19 mouse cellular contexts compared by ENCODE assay signal in the genomic region with DNA sequence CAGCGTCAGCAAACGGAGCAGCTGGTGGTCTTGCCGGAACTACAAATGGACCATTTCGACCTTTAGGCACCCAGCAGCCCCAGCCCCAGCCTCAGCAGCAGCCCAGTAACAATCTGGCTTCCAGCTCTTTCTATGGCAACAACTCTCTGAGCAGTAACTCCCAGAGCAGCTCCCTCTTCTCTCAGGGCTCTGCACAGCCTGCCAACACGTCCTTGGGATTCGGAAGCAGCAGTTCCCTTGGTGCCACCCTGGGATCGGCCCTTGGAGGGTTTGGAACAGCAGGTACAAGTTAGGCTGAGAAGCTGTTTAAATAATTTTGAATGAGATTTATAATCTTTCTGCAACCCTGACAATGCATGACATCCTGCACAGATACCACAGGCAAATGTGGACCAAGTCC. TPM values are rescaled to one million over a fixed set of nuclear protein-coding genes. Genes with fewer than 3 reads are reported as not detected.
DNase-seq lines count a peak whose midpoint lies in the region; ATAC-seq and TF ChIP-seq lines count a peak whose summit lies in the region.
"Had no signal": no experiment of that assay in that cellular context is flagged by ENCODE, and none has a peak within 500 bp of the region (broad histone marks: within the 10 kb centered on the region; RNA-seq: fewer than 3 reads in every experiment).

No protein-coding gene starts in this region.

- no peak for TF ChIP-seq CTCF in left cerebral cortex, adult 2 months (IDR thresholded peaks at IDR 0.05)

- DNase-seq in adrenal gland, adult (ENCODE audit: inconsistent age in 2 of 2, low spot score in 1 of 2), result peak; percentile 38 to 67
- no peak for DNase-seq in adrenal gland, adult 8-10 months
- peak; percentile 88 for DNase-seq in heart, adult 11 months
- no peak for DNase-seq in heart, postnatal 4 days
- DNase-seq in heart, adult 8-10 months (ENCODE audit: low spot score), result no peak
- DNase-seq in left cerebral cortex, adult 2 months (ENCODE audit: extremely low spot score in 1 of 2, low spot score in 2 of 2), result no peak
- no peak for DNase-seq in left cerebral cortex, postnatal 4 days
- DNase-seq: cerebellum, adult 18-20 months; cerebellum, postnatal 14 days; gastrocnemius, postnatal 14 days; kidney, postnatal 36 days; lung, postnatal 4 days; midbrain, embryonic 14.5 days; thymus, adult 18-20 months; thymus, postnatal 36 days had no signal

- H3K27ac ChIP-seq in heart, embryonic 15.5 days, result peak overlapping the region; percentile 86
- peak overlapping the region; percentile 26 for H3K27ac ChIP-seq in left cerebral cortex, adult 2 months
- H3K27ac ChIP-seq: forebrain, embryonic 13.5 days; hindbrain, postnatal 0 days had no signal

- no peaks in the 10 kb centered on the region for H3K27me3 ChIP-seq in heart, embryonic 15.5 days
- H3K27me3 ChIP-seq: forebrain, embryonic 13.5 days had no signal

- H3K4me1 ChIP-seq in heart, embryonic 15.5 days (replicated peaks), result peaks cover 45% of the 10 kb centered on the region
- H3K4me1 ChIP-seq: forebrain, embryonic 13.5 days had no signal

- no peak overlapping the region for H3K9ac ChIP-seq in heart, embryonic 15.5 days
- H3K9ac ChIP-seq: forebrain, embryonic 13.5 days had no signal

- intact Hi-C loops in left cerebral cortex, adult 2 months (cut with DNase I), result no loop called here
- intact Hi-C loops in left cerebral cortex, postnatal 4 days (cut with DNase I), result no loop called here

- no peaks in the 10 kb centered on the region for H3K9me3 ChIP-seq in heart, embryonic 15.5 days (replicated peaks)
- H3K9me3 ChIP-seq: forebrain, embryonic 13.5 days had no signal

- 59% methylated on average over 7 of the region's 7 CpGs for WGBS in heart, embryonic 15.5 days

- peaks cover 68% of the 10 kb centered on the region for H3K36me3 ChIP-seq in heart, embryonic 15.5 days

- no peak overlapping the region for H3K4me2 ChIP-seq in heart, embryonic 15.5 days
- H3K4me2 ChIP-seq: forebrain, embryonic 13.5 days had no signal

- no peak overlapping the region for H3K4me3 ChIP-seq in heart, embryonic 15.5 days
- no peak overlapping the region for H3K4me3 ChIP-seq in left cerebral cortex, adult 2 months
- H3K4me3 ChIP-seq: forebrain, embryonic 13.5 days had no signal

- no peak for ATAC-seq in heart, embryonic 15.5 days (replicated peaks; ENCODE audit: insufficient number of reproducible peaks, insufficient read depth, low FRiP score, low read depth)
- ATAC-seq: forebrain, embryonic 13.5 days; hindbrain, postnatal 0 days; intestine, embryonic 16.5 days had no signal

RNA-seq across cellular contexts. Expression of a gene that starts 39.7 kb away (rescaled TPM):
- 100 to 1,000 TPM; 332 to 626 (median 448) TPM for total RNA-seq in adrenal gland, adult 8-10 months (2022)
- 10 to 100 TPM; 54.7 to 60.1 TPM for total RNA-seq in heart, postnatal 4 days (2021)
- polyA plus RNA-seq in heart, embryonic 15.5 days (2015; fragmentation: Nextera tagmentation; extraction: Ambion mirVana), result 18.4 and 28.4 TPM in 2 replicates
- total RNA-seq in heart, adult 8-10 months (2022), result 10 to 100 TPM; 24.2 to 48.6 (median 39.2) TPM
- 100 to 1,000 TPM; 136 to 167 TPM for total RNA-seq in left cerebral cortex, adult 2 months (2021)
- 100 to 1,000 TPM; 455 to 494 TPM for total RNA-seq in left cerebral cortex, postnatal 4 days (2021)

Comparison
In these comparisons a context has a peak if more than half of its experiments do, and no peak if none do; other contexts are left out.
1. DNase-seq: peak in adrenal gland, adult (2 of 2) and heart, adult 11 months (single experiment); none in adrenal gland, adult 8-10 months (single experiment), heart, postnatal 4 days (single experiment), heart, adult 8-10 months (single experiment), left cerebral cortex, adult 2 months (0 of 2) and left cerebral cortex, postnatal 4 days (single experiment).